Mouse (Mus musculus) G1E (cell line): Measurements from ENCODE around the gene Specc1l.

ENCODE experiments used
- CTCF ChIP-seq: IDR thresholded peaks from 2 replicates; pipeline ENCODE4 v1.5.1; 2012; ENCODE audit warnings: low read depth, low read length, inconsistent platforms, mixed read lengths
- GATA1 ChIP-seq: IDR thresholded peaks from 2 replicates; pipeline ENCODE4 v1.6.1; 2012; ENCODE audit warnings: borderline replicate concordance, low read length, inconsistent platforms, mixed read lengths
- GATA2 ChIP-seq: IDR thresholded peaks from 2 replicates; pipeline ENCODE4 v1.6.1; 2012; ENCODE audit warnings: low read depth, low read length, inconsistent platforms, borderline replicate concordance
- POLR2AphosphoS5 ChIP-seq: IDR thresholded peaks from 2 replicates; pipeline ENCODE4 v1.6.1; 2012; ENCODE audit warnings: low read depth, low read length, inconsistent platforms; ENCODE audit not compliant: insufficient replicate concordance
- TAL1 ChIP-seq: conservative IDR thresholded peaks from 2 replicates; pipeline ENCODE4 v1.6.1; 2012; ENCODE audit warnings: low read depth, low read length, inconsistent platforms, mixed read lengths

- TF ChIP-seq GATA1 = no peak
- no peak for TF ChIP-seq POLR2AphosphoS5
- no peak for TF ChIP-seq CTCF
- TF ChIP-seq TAL1 = no peak
- no peak for TF ChIP-seq GATA2
These were observed 113.9 kb downstream of the Specc1l start for GRCm38 (mm10) chr10:75325821-75326220.
